Mouse (Mus musculus) liver, postnatal 0 days (tissue): Measurements from ENCODE around the gene Utp11. TPM values are rescaled to one million over a fixed set of nuclear protein-coding genes. Genes with fewer than 3 reads are reported as not detected.

Experiments used
- ATAC-seq: fragments of 200-750 bp; cut with Nextera tagmentation; 2 replicates; pipeline ENCODE4 v1.8.0; 2017; ENCODE audit warnings: mild to moderate bottlenecking, moderate library complexity
- DNase-seq: peaks from one replicate; pipeline ENCODE4 v3.0.0-alpha.2; 2016
- H3K27ac ChIP-seq: fragments of 300-500 bp; sonication (generic); 2 replicates; pipeline ENCODE4 v1.5.1; 2014; ENCODE audit warnings: antibody characterized with exemption, moderate library complexity, mild to moderate bottlenecking, low read depth
- H3K27me3 ChIP-seq: fragments of 300-500 bp; sonication (generic); 2 replicates; pipeline ENCODE4 v1.6.1; 2014; ENCODE audit warnings: low read length, control low read depth, mixed read lengths; ENCODE audit not compliant: insufficient read depth
- H3K36me3 ChIP-seq: fragments of 300-500 bp; sonication (generic); replicated peaks from 2 replicates; pipeline ENCODE4 v1.6.1; 2014; ENCODE audit warnings: mild to moderate bottlenecking, control low read depth, low read length, moderate library complexity, mixed read lengths; ENCODE audit not compliant: insufficient read depth
- H3K4me1 ChIP-seq: fragments of 300-500 bp; sonication (generic); 2 replicates; pipeline ENCODE4 v1.6.1; 2014; ENCODE audit warnings: antibody characterized with exemption, mild to moderate bottlenecking, control low read depth; ENCODE audit not compliant: insufficient read depth
- H3K4me2 ChIP-seq: fragments of 300-500 bp; sonication (generic); 2 replicates; pipeline ENCODE4 v1.6.1; 2014; ENCODE audit warnings: low read depth, mild to moderate bottlenecking, low read length, moderate library complexity, mixed read lengths
- H3K4me3 ChIP-seq: fragments of 300-500 bp; sonication (generic); 2 replicates; pipeline ENCODE4 v1.5.1; 2014; ENCODE audit warnings: low read depth, low read length
- H3K9ac ChIP-seq: fragments of 300-500 bp; sonication (generic); replicated peaks from 2 replicates; pipeline ENCODE4 v1.6.1; 2014; ENCODE audit warnings: mild to moderate bottlenecking, moderate library complexity
- H3K9me3 ChIP-seq: fragments of 300-500 bp; sonication (generic); 2 replicates; pipeline ENCODE4 v1.6.1; 2016; ENCODE audit warnings: mild to moderate bottlenecking, control low read depth, low read length, mixed read lengths
- CTCF ChIP-seq: sonication (generic); IDR thresholded peaks from 2 replicates; pipeline ENCODE4 v1.5.1; 2016; ENCODE audit warnings: antibody characterized with exemption, low read depth
- EP300 ChIP-seq: IDR thresholded peaks from 2 replicates; pipeline ENCODE4 v1.6.1; 2016; ENCODE audit warnings: antibody characterized with exemption, low read depth, mild to moderate bottlenecking
- WGBS: fragments of 180-500 bp; shearing (Covaris S2); extraction: QIAGEN DNeasy Blood & Tissue Kit; methylation state at CpG from one replicate; pipeline ENCODE4 v1.1.7; 2014; ENCODE audit not compliant: insufficient replicate concordance; 5-methylcytosine and 5-hydroxymethylcytosine counted together
- polyA plus RNA-seq: library from polyadenylated mRNA; unstranded; fragments of >200 nt; fragmentation: Nextera tagmentation; extraction: Ambion mirVana; gene quantifications from 2 replicates; pipeline ENCODE4 v1.2.1, GENCODE M21; 2015

The Utp11 gene
- polyA plus RNA-seq, 1 experiment from 2014 or later = 21.6 TPM

- Histone ChIP-seq H3K9ac (no peak overlapping the region), H3K27me3 (0 out of 2 replicates have a peak, but pooled peaks cover under 1% of the 10 kb centered on the region), H3K27ac (peak overlapping the region; percentile 70), H3K4me1 (peaks cover 58% of the 10 kb centered on the region), H3K4me2 (peak overlapping the region; percentile 49; the same call in 1 of the 2 replicates), H3K9me3 (no peaks in the 10 kb centered on the region), H3K4me3 (no peak overlapping the region), H3K36me3 (0 out of 2 replicates have a peak, but pooled peaks cover 4% of the 10 kb centered on the region)
- ATAC-seq (no peak), DNase-seq (no peak)
- TF ChIP-seq EP300 (no peak), CTCF (no peak)
- 73% methylated on average over 23 of the region's 23 CpGs for WGBS
Observed at GRCm38 (mm10) chr4:124705661-124706269, 12.4 kb upstream of the Utp11 start.

GRCm38 (mm10) chr4:124704797-124705474 is 11.5 kb upstream of the Utp11 start:
- H3K27ac ChIP-seq = peak overlapping the region; percentile 70
- 16% methylated on average over 11 of the region's 11 CpGs for WGBS
- no peak overlapping the region for H3K4me3 ChIP-seq
- 0 out of 2 replicates have a peak, but pooled peaks cover 4% of the 10 kb centered on the region for H3K36me3 ChIP-seq
- H3K9me3 ChIP-seq = no peaks in the 10 kb centered on the region
- TF ChIP-seq CTCF = no peak
- peak; percentile 54 for TF ChIP-seq EP300
- ATAC-seq (0 out of 2 replicates have a peak, but pooled peaks have one; percentile 9), DNase-seq (peak; percentile 41)
- H3K9ac ChIP-seq = 0 out of 2 replicates have a peak overlapping the region, but pooled peaks have one; percentile 38
- H3K4me2 ChIP-seq = peak overlapping the region; percentile 49
- H3K27me3 ChIP-seq = 0 out of 2 replicates have a peak, but pooled peaks cover 2% of the 10 kb centered on the region
- peaks cover 54% of the 10 kb centered on the region for H3K4me1 ChIP-seq

GRCm38 (mm10) chr4:124703881-124704796 is 10.7 kb upstream of the Utp11 start:
- H3K36me3 ChIP-seq = 0 out of 2 replicates have a peak, but pooled peaks cover 4% of the 10 kb centered on the region
- no peak overlapping the region for H3K4me3 ChIP-seq
- H3K4me2 ChIP-seq = peak overlapping the region; percentile 49; the same call in 1 of the 2 replicates
- DNase-seq (no peak), ATAC-seq (no peak)
- H3K4me1 ChIP-seq = peaks cover 48% of the 10 kb centered on the region
- 31% methylated on average over 6 of the region's 6 CpGs for WGBS
- peak overlapping the region; percentile 70 for H3K27ac ChIP-seq
- no peaks in the 10 kb centered on the region for H3K9me3 ChIP-seq
- H3K27me3 ChIP-seq = 0 out of 2 replicates have a peak, but pooled peaks cover 5% of the 10 kb centered on the region
- H3K9ac ChIP-seq = peak overlapping the region; percentile 38; the same call in 1 of the 2 replicates
- TF ChIP-seq EP300 = no peak
- TF ChIP-seq CTCF = no peak

DNA sequence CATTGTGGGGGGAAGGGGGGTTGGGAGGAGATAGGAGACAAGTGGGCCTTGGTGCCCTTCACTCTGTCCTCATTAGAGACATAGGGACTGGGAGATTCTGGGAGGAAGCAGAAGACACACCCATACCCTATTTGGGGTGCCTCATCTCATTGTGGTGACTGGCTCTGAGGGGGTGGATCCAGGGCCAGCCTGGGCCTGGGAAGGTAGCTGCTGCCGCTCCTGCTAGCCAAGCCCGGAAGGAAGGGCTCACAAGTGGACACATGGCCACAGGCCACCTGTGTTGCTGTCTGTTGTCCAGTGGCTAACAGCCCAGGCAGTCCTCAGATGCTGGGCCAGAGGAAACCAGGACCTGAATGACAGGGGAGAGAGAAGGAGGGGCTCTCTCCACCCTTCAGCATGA is 10.0 kb upstream of the Utp11 start:
- H3K4me1 ChIP-seq = peaks cover 43% of the 10 kb centered on the region
- H3K27ac ChIP-seq = peak overlapping the region; percentile 60
- no peak overlapping the region for H3K9ac ChIP-seq
- no peak overlapping the region for H3K4me3 ChIP-seq
- ATAC-seq (no peak), DNase-seq (no peak)
- 34% methylated on average over 2 of the region's 2 CpGs for WGBS
- H3K36me3 ChIP-seq = 0 out of 2 replicates have a peak, but pooled peaks cover 4% of the 10 kb centered on the region
- H3K9me3 ChIP-seq = no peaks in the 10 kb centered on the region
- peak overlapping the region; percentile 49 for H3K4me2 ChIP-seq
- TF ChIP-seq CTCF (no peak), EP300 (no peak)
- H3K27me3 ChIP-seq = 0 out of 2 replicates have a peak, but pooled peaks cover 5% of the 10 kb centered on the region

DNA sequence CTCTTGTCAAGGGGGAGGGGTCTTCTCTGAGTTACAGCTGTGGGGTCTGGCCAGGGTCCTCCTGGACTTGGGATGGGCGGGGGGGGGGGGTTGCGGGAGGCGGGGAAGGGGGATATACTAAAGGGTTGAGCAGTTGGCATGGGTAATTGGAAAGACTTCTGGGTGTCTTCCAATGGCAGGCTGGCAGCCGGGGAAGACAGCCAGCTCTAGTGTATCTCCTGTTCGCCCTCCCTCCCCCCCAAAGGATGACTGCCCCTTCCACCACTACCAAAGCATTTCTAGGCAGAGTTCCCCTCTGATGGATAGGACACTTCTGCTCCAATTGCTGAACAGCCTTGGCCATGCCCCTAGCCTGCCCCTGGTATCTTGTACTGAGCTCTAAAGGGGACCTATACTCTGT is 8.5 kb upstream of the Utp11 start:
- TF ChIP-seq EP300 (no peak), CTCF (no peak)
- Histone ChIP-seq H3K4me2 (peak overlapping the region; percentile 99), H3K27me3 (0 out of 2 replicates have a peak, but pooled peaks cover 5% of the 10 kb centered on the region), H3K9ac (no peak overlapping the region), H3K4me3 (peak overlapping the region; percentile 79), H3K27ac (0 out of 2 replicates have a peak overlapping the region, but pooled peaks have one; percentile 22), H3K4me1 (peaks cover 42% of the 10 kb centered on the region), H3K36me3 (0 out of 2 replicates have a peak, but pooled peaks cover 4% of the 10 kb centered on the region), H3K9me3 (no peaks in the 10 kb centered on the region)
- 51% methylated on average over 5 of the region's 5 CpGs for WGBS
- DNase-seq (no peak), ATAC-seq (no peak)
